Mouse (Mus musculus) spleen, postnatal 10 days (tissue): ENCODE measurements at regions not wholly inside any gene's neighbourhood (a gene's known extent, or its start where the extent isn't known, plus 50 kb on each side); places are given as distances from the start of the nearest gene placed in this dataset.

Experiments used
- DNase-seq, 2 experiments: peaks; one replicate each; pipeline ENCODE4 v3.0.0; 2021 to 2022; ENCODE audit warnings: low spot score in 2 of 2

GRCm38 (mm10) chr13:26594313-26594712 is 175.7 kb downstream of the Hdgfl1 start:
- DNase-seq = no peak

- DNase-seq = no peak
Observed at GRCm38 (mm10) chr13:26593750-26594149, 176.2 kb downstream of the Hdgfl1 start.

- DNase-seq = no peak
Observed at GRCm38 (mm10) chr13:26575890-26576543, 193.9 kb downstream of the Hdgfl1 start.

- no peak for DNase-seq
Observed at GRCm38 (mm10) chr13:26569422-26569821, 200.5 kb downstream of the Hdgfl1 start.

GRCm38 (mm10) chr13:26564941-26565862 is 204.8 kb downstream of the Hdgfl1 start:
- no peak for DNase-seq

GRCm38 (mm10) chr13:26558366-26558765 is 211.6 kb downstream of the Hdgfl1 start:
- no peak for DNase-seq

- DNase-seq = no peak
Observed at GRCm38 (mm10) chr13:26554266-26554665, 215.7 kb downstream of the Hdgfl1 start.

- no peak for DNase-seq
Observed at GRCm38 (mm10) chr13:26552122-26552521, 217.8 kb downstream of the Hdgfl1 start.

GRCm38 (mm10) chr13:26538928-26539327 is 231.0 kb downstream of the Hdgfl1 start:
- no peak for DNase-seq

- no peak for DNase-seq
Observed at GRCm38 (mm10) chr13:26536575-26536974, 233.4 kb downstream of the Hdgfl1 start.

- DNase-seq = no peak
Observed at GRCm38 (mm10) chr13:26532761-26533160, 237.2 kb downstream of the Hdgfl1 start.

- no peak for DNase-seq
Observed at GRCm38 (mm10) chr13:26519054-26519453, 250.9 kb downstream of the Hdgfl1 start.

- DNase-seq = no peak
Observed at GRCm38 (mm10) chr13:26518425-26518824, 251.5 kb downstream of the Hdgfl1 start.

GRCm38 (mm10) chr13:26517646-26518045 is 252.3 kb downstream of the Hdgfl1 start:
- no peak for DNase-seq

GRCm38 (mm10) chr13:26510448-26510847 is 259.5 kb downstream of the Hdgfl1 start:
- no peak for DNase-seq

- no peak for DNase-seq
Observed at GRCm38 (mm10) chr13:26509841-26510240, 260.1 kb downstream of the Hdgfl1 start.

GRCm38 (mm10) chr13:26503744-26504143 is 266.2 kb downstream of the Hdgfl1 start:
- no peak for DNase-seq

- no peak for DNase-seq
Observed at GRCm38 (mm10) chr13:26497086-26497485, 272.9 kb downstream of the Hdgfl1 start.

- DNase-seq = no peak
Observed at GRCm38 (mm10) chr13:26495871-26496270, 274.1 kb downstream of the Hdgfl1 start.

GRCm38 (mm10) chr13:26469343-26469742 is 300.6 kb downstream of the Hdgfl1 start:
- DNase-seq = no peak

- no peak for DNase-seq
Observed at GRCm38 (mm10) chr13:26467526-26467925, 302.4 kb downstream of the Hdgfl1 start.

- no peak for DNase-seq
Observed at GRCm38 (mm10) chr13:26464523-26464922, 305.4 kb downstream of the Hdgfl1 start.

- DNase-seq = no peak
Observed at GRCm38 (mm10) chr13:26464096-26464495, 305.9 kb downstream of the Hdgfl1 start.
